Mouse (Mus musculus) embryonic facial prominence, embryonic 13.5 days (tissue): Measurements from ENCODE around the gene Ccdc190. TPM values are rescaled to one million over a fixed set of nuclear protein-coding genes. Genes with fewer than 3 reads are reported as not detected.
A peak's percentile ranks its signal among the peaks of the same experiment; 100 is the strongest.

Experiments
- ATAC-seq: fragments of 200-750 bp; cut with Nextera tagmentation; 2 replicates; pipeline ENCODE4 v1.8.0; 2017; ENCODE audit warnings: low read depth; ENCODE audit not compliant: insufficient number of reproducible peaks, insufficient read depth, low FRiP score, low TSS enrichment
- H3K27ac ChIP-seq: fragments of 300-500 bp; sonication (generic); 2 replicates; pipeline ENCODE4 v1.5.1; 2015; ENCODE audit warnings: moderate library complexity, mild to moderate bottlenecking, inconsistent platforms
- H3K27me3 ChIP-seq: fragments of 300-500 bp; sonication (generic); 2 replicates; pipeline ENCODE4 v1.6.1; 2015; ENCODE audit warnings: mild to moderate bottlenecking, inconsistent platforms
- H3K36me3 ChIP-seq: fragments of 300-500 bp; sonication (generic); 2 replicates; pipeline ENCODE4 v1.6.1; 2015; ENCODE audit warnings: mild to moderate bottlenecking, inconsistent platforms
- H3K4me1 ChIP-seq: fragments of 300-500 bp; sonication (generic); 2 replicates; pipeline ENCODE4 v1.6.1; 2015; ENCODE audit warnings: inconsistent platforms
- H3K4me2 ChIP-seq: fragments of 300-500 bp; sonication (generic); 2 replicates; pipeline ENCODE4 v1.6.1; 2015; ENCODE audit warnings: moderate library complexity, mild to moderate bottlenecking, inconsistent platforms
- H3K4me3 ChIP-seq: fragments of 300-500 bp; sonication (generic); 2 replicates; pipeline ENCODE4 v1.5.1; 2015; ENCODE audit warnings: mild to moderate bottlenecking, inconsistent platforms
- H3K9ac ChIP-seq: fragments of 300-500 bp; sonication (generic); 2 replicates; pipeline ENCODE4 v1.6.1; 2015; ENCODE audit warnings: mild to moderate bottlenecking, inconsistent platforms
- H3K9me3 ChIP-seq: fragments of 300-500 bp; sonication (generic); 2 replicates; pipeline ENCODE4 v1.6.1; 2016; ENCODE audit warnings: inconsistent platforms
- WGBS: fragments of 180-500 bp; shearing (Covaris S2); methylation state at CpG from one replicate; pipeline ENCODE4 v1.1.7; 2015; ENCODE audit warnings: mixed read lengths; 5-methylcytosine and 5-hydroxymethylcytosine counted together
- polyA plus RNA-seq: library from polyadenylated mRNA; unstranded; fragments of >200 nt; fragmentation: Nextera tagmentation; extraction: Ambion mirVana; gene quantifications from 2 replicates; pipeline ENCODE4 v1.2.1, GENCODE M21; 2015

The Ccdc190 gene
- polyA plus RNA-seq, 1 experiment from 2014 or later: not detected

DNA sequence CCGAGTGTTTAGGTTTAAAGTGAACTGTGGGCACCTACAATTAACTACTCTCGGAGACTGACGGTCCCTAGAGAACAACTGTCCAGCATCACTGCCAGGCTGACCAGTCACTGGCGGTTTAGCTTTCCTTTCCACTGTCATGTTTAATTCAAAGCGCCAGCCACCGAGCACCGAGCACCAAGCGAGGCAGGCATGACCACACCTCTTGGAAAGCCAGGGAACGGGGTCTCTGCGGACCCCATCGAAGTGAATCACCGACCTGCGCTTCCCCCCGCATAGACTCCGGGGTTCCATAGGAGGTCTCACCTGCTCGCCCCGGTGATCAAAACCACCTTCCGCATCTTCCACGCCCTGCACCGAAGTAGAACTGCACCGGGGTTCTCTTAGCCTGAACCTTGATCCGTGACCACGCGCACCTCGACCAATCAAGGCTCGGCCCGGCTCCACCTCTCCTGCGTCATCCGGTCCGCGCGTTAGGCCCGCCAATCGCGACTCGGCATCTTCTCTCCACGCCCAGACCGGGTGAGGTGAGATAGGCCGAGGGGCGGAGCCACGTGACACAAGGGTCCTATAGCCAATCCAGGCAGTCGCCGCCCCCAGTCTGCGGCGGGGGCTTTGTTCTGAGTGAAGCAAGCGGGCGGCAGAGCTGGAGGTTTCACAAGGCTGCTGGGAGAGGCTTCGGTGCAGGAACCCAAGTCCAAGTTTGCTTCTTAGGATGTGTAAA is 40.5 kb downstream of the Ccdc190 start, which contains the start of gene Hsd17b7:
Gene Hsd17b7 (minus strand): TSS at position 450 of the 724 bp plus-strand sequence.
- peak within 1 kb of the TSS; percentile 88 for H3K27ac ChIP-seq
- no peaks in the 10 kb centered on the region for H3K9me3 ChIP-seq
- under 1% methylated on average over 48 of the region's 48 CpGs for WGBS
- peak within 1 kb of the TSS; percentile 79 for H3K4me2 ChIP-seq
- H3K36me3 ChIP-seq: peaks cover 30% of the 10 kb centered on the region
- peak within 1 kb of the TSS; percentile 58 for H3K4me3 ChIP-seq
- peaks cover 19% of the 10 kb centered on the region for H3K4me1 ChIP-seq
- H3K9ac ChIP-seq: peak within 1 kb of the TSS; percentile 74
- H3K27me3 ChIP-seq: no peaks in the 10 kb centered on the region
- peak; percentile 100 for ATAC-seq

DNA sequence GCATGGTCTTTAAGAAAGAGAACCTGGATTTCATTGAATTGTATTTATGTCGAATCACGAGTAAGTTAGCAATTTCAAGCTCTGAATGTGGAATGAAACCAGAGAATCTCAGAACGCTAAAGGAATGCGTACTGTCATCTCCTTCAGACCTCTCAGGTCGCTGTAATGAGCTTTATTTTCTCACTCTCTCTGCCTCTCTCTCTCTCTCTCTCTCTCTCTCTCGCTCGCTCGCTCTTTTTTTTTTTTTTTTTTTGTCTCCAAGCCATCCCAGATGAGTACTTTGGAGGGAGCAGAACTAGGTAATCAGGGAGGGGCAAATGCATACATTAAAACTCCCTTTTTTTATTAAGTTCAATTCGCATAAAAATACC is 41.1 kb downstream of the Ccdc190 start:
- Histone ChIP-seq H3K4me1 (peaks cover 19% of the 10 kb centered on the region), H3K27me3 (no peaks in the 10 kb centered on the region), H3K4me3 (peak overlapping the region; percentile 58), H3K9ac (peak overlapping the region; percentile 62), H3K27ac (peak overlapping the region; percentile 88), H3K4me2 (peak overlapping the region; percentile 79), H3K36me3 (peaks cover 31% of the 10 kb centered on the region), H3K9me3 (no peaks in the 10 kb centered on the region)
- ATAC-seq: no peak
- 1% methylated on average over 9 of the region's 9 CpGs for WGBS

- Histone ChIP-seq H3K27ac (no peak overlapping the region; the same call in 1 of the 2 replicates), H3K4me3 (no peak overlapping the region), H3K36me3 (peaks cover 29% of the 10 kb centered on the region), H3K27me3 (no peaks in the 10 kb centered on the region), H3K4me1 (peaks cover 19% of the 10 kb centered on the region), H3K4me2 (no peak overlapping the region), H3K9ac (no peak overlapping the region), H3K9me3 (no peaks in the 10 kb centered on the region)
- WGBS: 90% methylated on average over 4 of the region's 4 CpGs
- no peak for ATAC-seq
Measured at GRCm38 (mm10) chr1:169970936-169971335, 42.5 kb downstream of the Ccdc190 start.

GRCm38 (mm10) chr1:169971998-169972397 is 43.5 kb downstream of the Ccdc190 start:
- WGBS: 87% methylated on average over 2 of the region's 2 CpGs
- Histone ChIP-seq H3K36me3 (peaks cover 29% of the 10 kb centered on the region), H3K9ac (no peak overlapping the region), H3K4me3 (no peak overlapping the region), H3K27me3 (no peaks in the 10 kb centered on the region), H3K4me1 (peaks cover 19% of the 10 kb centered on the region), H3K27ac (no peak overlapping the region), H3K4me2 (no peak overlapping the region), H3K9me3 (no peaks in the 10 kb centered on the region)
- no peak for ATAC-seq

GRCm38 (mm10) chr1:169977621-169978020 is 49.2 kb downstream of the Ccdc190 start:
- Histone ChIP-seq H3K27me3 (no peaks in the 10 kb centered on the region), H3K4me1 (no peaks in the 10 kb centered on the region), H3K9ac (no peak overlapping the region), H3K9me3 (no peaks in the 10 kb centered on the region), H3K36me3 (peaks cover 46% of the 10 kb centered on the region), H3K4me2 (no peak overlapping the region), H3K27ac (no peak overlapping the region), H3K4me3 (no peak overlapping the region)
- ATAC-seq: no peak
- WGBS: 89% methylated on average over 4 of the region's 4 CpGs

Other genes with a start within 250 kb of the Ccdc190 start
- 3.9 and 4.1 TPM in 2 replicates for gene Rgs4, start 181.0 kb upstream of the Ccdc190 start, polyA plus RNA-seq
- 18.4 and 20.0 TPM in 2 replicates for gene Hsd17b7, start 40.6 kb downstream of the Ccdc190 start, polyA plus RNA-seq
- gene Ddr2, start 182.1 kb downstream of the Ccdc190 start, polyA plus RNA-seq: 103 and 115 TPM in 2 replicates
- 69.3 and 69.8 TPM in 2 replicates for gene Uap1, start 246.3 kb downstream of the Ccdc190 start, polyA plus RNA-seq